Mouse (Mus musculus) liver, adult (tissue): ENCODE measurements around the gene Gm20458.

Experiments
- GATA4 ChIP-seq: IDR thresholded peaks from 2 replicates; pipeline ENCODE4 v1.6.1; 2014; ENCODE audit warnings: mild to moderate bottlenecking, low read length; ENCODE audit not compliant: insufficient replicate concordance

The Gm20458 gene

DNA sequence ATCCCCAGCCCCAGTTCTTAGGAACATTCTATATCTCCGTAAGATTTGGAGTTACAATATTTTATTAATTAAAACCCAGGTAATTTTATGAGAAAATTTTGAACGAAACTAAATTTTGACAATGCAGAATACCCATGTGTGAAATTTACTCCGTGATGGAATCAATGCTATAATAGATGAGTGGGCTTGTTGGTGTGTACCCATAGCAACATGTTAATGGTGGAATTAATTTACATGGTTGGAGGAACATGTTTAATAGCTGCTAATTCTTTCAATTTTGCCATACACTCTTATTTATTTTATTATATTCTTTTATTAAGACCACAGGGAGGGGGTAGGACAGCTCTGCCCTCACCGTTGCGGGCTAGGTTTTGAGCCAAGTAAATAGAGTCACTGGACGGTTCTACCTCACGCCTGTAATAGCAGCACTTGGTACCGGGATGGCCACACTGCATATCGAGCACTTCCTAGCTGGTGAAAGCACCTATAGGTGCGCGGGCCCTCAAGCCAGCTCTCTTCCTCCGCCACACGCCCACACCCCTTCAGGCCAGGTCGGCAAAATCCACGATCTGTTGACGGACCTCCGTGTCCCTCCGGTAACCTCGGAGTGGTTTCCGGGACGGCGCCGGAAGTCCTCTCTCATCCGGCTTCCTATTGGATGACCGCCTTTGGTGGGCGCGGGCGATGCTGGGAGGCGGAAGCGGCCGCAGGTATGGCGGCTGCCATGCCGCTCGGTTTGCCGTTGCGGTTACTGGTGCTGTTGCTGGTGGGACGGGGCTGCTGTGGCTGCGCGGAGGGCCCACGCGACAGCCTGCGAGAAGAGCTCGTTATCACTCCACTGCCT lies 36.3 kb downstream of the Gm20458 start, which contains the start of gene Pigt:
Gene Pigt (plus strand): TSS at position 674 of the 844 bp plus-strand sequence.
- no peak; the same call in 1 of the 2 replicates for TF ChIP-seq GATA4

DNA sequence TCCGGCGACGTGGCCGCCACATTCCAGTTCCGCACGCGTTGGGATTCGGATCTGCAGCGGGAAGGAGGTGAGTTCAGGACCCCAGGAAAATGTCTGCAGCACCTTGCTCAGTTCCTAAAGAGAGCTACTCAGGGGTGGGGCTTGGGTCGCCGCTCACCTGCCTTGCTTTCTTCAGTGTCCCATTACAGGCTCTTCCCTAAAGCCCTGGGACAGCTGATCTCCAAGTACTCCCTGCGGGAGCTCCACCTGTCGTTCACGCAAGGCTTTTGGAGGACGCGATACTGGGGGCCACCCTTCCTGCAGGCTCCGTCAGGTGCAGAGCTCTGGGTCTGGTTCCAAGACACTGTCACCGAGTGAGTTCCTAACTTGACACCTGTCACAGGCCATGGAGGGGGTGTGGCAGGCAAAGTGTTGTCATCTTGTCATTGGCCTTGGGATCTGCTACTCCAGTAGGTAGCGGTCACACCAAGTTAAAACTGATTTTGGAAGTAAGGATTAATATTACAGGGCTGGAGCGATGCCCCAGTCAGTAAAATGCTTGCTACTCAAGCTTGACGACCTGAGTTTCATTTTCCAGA lies 37.0 kb downstream of the Gm20458 start:
- TF ChIP-seq GATA4, result no peak

DNA sequence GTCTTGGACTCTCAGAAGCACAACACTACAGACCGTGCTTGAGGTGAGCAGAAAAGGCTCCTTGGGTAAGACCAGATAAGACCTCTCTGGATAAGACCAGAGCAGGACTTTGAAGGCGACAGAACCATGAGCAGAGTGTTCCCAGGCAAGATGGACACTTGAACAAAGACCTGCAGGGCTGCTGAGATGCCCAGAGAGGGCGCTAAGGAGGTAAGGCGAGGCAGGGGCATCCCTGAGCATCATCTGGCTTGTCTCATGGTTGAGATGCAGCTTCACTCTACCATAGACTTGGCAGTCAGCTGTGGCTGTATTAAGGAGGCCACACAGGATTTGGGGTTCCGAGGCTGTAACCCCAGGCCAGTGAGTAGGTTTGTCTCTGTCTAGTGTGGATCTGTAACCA lies 38.5 kb downstream of the Gm20458 start:
- TF ChIP-seq GATA4, result no peak

DNA sequence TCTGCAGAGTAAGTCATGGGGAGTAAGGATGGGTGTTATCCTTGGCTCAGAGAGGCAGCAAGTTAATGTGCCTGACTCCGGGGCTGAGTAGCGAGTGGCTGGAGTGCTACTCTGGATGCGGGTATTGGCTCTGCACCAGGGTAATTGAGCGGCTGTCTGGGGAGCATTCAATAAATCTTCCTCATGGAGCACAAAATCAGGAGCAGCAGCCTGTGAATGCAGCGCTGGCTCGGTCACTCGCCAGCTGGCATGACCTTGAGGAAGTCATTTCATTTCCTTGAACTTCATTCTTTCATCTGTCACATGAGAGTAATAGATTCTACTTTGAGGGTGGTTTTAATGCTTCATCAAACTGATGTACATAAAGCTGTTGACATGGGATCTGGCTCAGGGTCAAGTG lies 39.7 kb downstream of the Gm20458 start:
- TF ChIP-seq GATA4, result no peak

DNA sequence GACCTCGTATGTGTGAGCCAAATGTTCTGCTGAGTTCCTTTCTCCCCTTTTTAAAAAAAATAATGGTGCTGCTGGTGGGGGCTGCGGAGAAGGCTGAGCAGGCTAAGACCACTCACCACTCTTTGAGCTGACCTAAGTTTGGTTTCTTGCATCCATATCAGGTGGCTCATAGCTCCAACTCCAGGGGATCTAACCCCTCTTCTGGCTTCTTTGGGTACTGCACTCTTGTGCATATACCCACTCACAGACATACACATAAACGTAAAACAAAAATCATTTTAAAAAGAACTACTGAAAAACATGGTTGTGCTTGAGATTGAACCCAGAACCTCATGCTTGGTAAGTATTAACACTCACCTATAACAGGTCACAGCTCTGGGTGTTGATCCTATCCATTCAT lies 44.2 kb downstream of the Gm20458 start:
- TF ChIP-seq GATA4, result no peak

DNA sequence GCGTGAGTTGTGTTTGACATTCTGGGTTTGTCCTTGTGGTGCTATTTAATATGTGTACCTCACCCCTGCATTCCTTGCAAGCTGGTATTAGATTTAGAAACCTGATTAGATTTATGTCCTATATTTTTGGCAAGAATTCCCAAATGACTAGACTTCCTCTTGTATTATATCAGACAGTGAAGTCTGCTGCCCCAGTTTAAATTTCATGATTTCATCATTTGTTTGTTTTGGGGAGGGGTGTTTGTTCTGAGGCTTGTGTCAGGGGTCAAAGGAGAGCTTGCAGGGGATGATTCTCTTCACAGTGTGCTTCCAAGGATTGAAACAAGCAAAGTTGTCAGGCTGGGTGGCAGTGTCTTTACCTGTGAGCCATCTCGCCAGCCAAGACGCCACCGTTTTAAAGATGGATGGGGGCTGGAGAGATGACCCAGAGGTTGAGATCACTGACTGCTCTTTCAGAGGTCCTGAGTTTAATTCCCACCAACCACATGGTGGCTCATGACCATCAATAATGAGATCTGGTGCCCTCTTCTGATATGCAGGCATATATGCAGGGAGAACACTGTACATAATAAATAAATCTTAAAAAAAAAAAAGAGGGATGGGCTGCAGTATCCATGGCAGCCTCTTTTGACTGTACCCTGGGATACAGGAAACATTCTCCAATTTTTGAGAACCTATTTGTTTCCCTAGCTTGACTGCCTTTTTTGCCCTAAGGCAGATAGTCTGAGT lies 45.0 kb downstream of the Gm20458 start:
- no peak for TF ChIP-seq GATA4

DNA sequence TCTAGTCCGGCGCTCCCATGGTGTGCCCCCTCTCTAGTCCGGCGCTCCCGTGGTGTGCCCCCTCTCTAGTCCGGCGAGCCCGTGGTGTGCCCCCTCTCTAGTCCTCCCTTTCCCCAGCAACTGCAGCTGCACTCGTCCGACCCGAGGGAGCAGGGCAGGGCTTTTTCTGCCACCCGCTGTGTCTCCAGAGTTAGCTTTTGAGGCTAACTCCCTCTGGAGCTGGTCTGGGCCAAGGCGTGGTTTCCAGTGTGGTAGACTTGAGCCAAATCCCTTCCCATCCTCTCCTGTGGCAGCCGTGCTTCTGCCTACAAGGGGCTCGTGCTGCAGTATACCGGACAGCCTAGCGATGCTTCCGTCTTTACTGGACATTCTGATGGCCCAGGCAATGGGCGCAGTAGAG lies 47.0 kb downstream of the Gm20458 start:
- TF ChIP-seq GATA4, result no peak

DNA sequence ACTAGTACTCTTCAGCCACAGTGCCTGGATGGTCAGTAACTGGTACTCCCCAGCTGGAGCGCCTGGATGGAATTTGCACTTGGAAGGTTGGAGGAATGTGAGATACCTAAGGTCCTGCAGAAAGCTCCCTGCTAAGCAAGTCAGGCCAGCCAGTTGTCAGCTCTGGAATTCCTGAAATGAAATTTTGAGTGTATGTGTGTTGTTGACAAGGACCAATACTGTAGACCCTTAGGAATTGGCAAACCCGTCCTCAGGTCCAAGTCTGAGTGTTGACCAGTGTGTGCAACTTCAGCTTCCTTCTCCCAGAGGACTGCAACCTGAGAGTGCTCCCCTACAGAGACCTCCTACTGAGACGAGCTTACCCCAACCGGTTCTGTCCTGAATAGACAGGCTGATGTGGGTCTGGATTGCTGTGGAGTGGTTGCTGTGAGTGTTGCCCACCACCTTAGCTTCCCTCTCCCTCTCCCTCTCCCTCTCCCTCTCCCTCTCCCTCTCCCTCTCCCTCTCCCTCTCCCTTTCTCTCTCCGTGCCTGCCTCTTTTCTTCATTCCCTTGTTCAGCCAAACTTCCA lies 49.9 kb downstream of the Gm20458 start:
- TF ChIP-seq GATA4, result no peak

DNA sequence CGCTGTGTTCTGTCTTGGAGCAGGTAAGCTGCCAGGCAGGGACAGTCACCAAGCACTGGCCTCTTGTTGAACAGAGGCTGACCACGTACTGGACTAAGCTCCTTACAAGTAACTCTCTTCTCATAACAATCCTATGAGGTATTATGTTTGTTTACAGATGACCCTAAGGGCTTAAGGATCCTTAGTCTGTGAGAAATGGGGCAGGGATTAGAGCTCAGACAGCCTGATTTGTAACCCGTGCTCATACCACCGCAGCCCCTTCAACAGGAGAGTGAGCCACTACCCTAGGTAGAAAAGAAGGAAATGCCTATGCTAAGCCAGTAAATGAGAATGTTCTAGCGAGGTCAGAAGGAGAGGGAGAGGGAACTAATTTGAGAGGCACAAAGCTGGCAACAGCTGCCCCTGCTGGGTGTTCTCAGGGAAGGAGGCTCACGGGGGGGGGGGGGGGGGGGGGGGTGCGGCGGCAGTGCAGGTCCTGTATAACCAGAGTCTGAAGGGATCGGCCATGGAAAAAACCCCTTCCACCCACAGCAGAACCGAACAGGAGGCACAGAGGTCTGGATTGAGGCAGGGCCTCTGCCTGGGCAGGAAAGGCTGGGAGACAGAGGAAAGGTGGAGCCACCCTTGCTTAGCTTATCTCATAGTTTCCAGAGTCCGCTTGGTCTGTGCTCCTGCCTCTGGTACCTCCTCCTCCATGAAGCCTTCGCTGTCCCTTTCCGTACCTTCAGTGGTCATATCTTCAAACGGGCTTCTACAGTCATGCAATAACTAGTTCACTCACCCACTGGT lies 51.5 kb downstream of the Gm20458 start:
- no peak for TF ChIP-seq GATA4

DNA sequence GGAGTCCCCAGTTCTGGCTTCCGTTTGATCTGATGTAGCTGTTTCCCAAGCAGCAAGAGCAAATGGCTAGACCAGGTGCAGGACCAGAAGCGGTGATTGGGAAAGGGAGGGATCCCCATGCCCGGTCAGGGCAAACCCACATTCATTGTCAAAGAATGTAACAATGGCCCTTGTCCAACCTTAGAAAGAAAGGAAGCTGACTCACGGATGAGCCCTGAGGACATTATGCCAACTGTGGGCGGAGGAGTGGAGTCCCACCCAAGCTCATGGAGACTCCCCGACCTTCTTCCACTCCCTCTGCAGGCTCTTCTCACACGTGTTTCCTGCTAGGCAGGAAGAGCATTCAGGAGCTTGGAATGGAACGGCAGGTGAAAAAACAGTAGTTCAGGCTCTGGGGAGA lies 52.6 kb downstream of the Gm20458 start:
- no peak for TF ChIP-seq GATA4

DNA sequence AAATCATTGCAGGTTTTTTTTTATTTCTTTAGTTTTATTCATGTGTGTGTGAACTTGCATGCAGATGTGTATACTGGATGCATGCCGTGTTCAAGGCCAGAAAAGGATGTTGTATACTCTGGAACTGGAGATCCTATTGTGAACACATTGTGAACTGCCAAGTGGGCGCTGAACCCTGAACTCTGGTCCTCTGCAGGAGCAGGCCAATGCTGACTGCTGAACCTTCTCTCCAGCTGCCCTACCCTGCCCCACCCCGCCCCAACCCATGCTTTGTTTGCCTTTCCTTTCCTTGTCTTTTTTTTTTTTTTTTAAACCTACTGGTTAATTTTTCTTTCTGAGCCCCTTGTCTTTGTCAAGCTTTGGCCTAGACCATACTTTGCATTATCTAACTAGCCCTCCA lies 54.1 kb downstream of the Gm20458 start:
- TF ChIP-seq GATA4, result no peak

DNA sequence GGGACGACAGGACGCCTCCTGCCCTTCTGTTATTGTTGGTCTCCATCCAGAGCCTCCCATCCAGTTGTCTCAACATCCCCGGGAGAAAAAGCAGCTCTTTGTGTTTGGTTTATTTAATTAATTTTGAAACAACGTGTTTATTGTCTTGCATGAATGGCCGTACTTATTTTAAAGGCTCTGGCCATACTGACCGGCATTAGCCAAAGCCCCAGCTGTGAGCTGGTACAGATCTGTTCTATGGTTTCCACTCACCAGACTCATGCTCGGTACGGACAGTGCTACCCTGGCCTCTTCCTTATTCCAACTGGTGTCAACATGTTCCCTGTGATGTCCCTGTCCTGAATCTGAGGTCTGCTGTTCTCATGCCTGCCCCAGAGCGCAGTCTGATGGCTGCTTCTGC lies 55.1 kb downstream of the Gm20458 start:
- no peak for TF ChIP-seq GATA4

DNA sequence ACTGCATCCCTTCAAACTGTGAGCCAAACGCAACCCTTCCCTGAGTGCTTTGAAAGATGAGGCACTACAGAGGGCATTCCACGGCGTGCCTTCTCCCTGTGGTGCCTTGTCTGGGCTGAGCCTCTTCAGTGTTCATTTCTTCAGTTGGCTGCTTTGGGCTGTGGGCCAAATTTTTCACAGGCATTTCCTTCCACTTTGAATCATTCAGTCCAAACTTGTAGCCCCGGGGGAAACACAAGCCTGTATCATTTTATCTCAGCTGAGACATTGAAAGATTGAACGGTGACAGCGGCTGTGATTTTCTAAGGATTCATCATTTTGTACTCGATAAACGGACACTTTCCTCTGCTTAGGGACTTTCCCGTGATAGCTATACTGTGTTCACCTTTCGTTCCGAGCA lies 55.8 kb downstream of the Gm20458 start:
- no peak for TF ChIP-seq GATA4

DNA sequence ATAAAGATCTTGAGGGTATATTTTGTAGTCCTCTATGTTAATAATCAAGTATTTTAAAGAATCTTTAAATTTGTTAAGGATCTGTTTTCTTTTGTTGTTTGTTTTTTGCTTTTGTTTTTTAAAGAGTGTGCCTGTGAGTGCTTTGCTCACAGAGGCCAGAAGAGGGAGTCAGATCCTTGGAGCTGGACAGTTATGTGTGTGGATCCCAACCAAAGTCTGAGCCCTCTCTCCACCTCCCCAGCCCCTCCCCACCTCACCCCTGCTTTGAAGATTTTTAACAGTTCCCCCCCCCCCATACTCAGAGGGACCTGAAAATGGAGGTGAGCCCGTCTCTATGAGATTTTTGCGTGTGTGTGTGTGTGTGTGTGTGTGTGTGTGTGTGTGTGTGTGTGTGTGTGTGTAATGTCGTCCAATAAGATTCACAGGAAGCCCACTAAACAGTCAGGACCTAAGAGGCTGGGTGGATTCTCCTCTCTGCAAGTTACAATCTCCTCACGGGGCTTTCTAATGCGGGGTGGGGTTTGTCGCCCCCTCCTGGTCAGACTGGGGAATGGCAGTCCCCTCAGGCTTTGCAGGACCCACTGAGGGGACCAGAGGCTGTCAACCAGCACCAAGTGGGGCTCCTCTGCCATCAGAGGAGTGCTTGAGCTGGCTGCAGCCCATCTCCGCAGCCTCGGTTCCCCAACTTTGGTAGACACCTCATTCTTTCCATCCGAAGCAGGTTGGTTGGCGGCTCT lies 56.9 kb downstream of the Gm20458 start:
- TF ChIP-seq GATA4, result no peak
